Mouse (Mus musculus) limb, embryonic 11.5 days (tissue): ENCODE measurements at regions not wholly inside any gene's neighbourhood (a gene's known extent, or its start where the extent isn't known, plus 50 kb on each side); places are given as distances from the start of the nearest gene placed in this dataset.

ENCODE experiments used
- ATAC-seq: fragments of 200-750 bp; cut with Nextera tagmentation; 2 replicates; pipeline ENCODE4 v1.8.0; 2017; ENCODE audit warnings: low read depth; ENCODE audit not compliant: insufficient number of reproducible peaks, low FRiP score, low TSS enrichment
- DNase-seq: peaks from one replicate; pipeline ENCODE4 v3.0.0-alpha.2; 2015; ENCODE audit warnings: low spot score
- H3K27ac ChIP-seq: fragments of 300-500 bp; sonication (generic); replicated peaks from 2 replicates; pipeline ENCODE4 v1.5.1; 2014; ENCODE audit warnings: low read depth, mild to moderate bottlenecking, low read length
- H3K27me3 ChIP-seq: fragments of 300-500 bp; sonication (generic); 2 replicates; pipeline ENCODE4 v1.6.1; 2014; ENCODE audit warnings: mild to moderate bottlenecking, low read length, mixed read lengths; ENCODE audit not compliant: control insufficient read depth, insufficient read depth
- H3K36me3 ChIP-seq: fragments of 300-500 bp; sonication (generic); 2 replicates; pipeline ENCODE4 v1.6.1; 2014; ENCODE audit warnings: mild to moderate bottlenecking, low read length, moderate library complexity, mixed read lengths; ENCODE audit not compliant: control insufficient read depth, insufficient read depth
- H3K4me1 ChIP-seq: fragments of 300-500 bp; sonication (generic); 2 replicates; pipeline ENCODE4 v1.6.1; 2014; ENCODE audit warnings: low read length, mixed read lengths; ENCODE audit not compliant: control insufficient read depth, insufficient read depth
- H3K4me2 ChIP-seq: fragments of 300-500 bp; sonication (generic); 2 replicates; pipeline ENCODE4 v1.6.1; 2014; ENCODE audit warnings: low read depth, mild to moderate bottlenecking, moderate library complexity; ENCODE audit not compliant: severe bottlenecking
- H3K4me3 ChIP-seq: fragments of 300-500 bp; sonication (generic); 2 replicates; pipeline ENCODE4 v1.5.1; 2014; ENCODE audit warnings: low read depth, low read length
- H3K9ac ChIP-seq: fragments of 300-500 bp; sonication (generic); 2 replicates; pipeline ENCODE4 v1.6.1; 2014; ENCODE audit warnings: mild to moderate bottlenecking, low read length
- H3K9me3 ChIP-seq: fragments of 300-500 bp; sonication (generic); 2 replicates; pipeline ENCODE4 v1.6.1; 2016; ENCODE audit warnings: low read length; ENCODE audit not compliant: control insufficient read depth
- WGBS: fragments of 180-500 bp; shearing (Covaris S2); extraction: QIAGEN DNeasy Blood & Tissue Kit; methylation state at CpG from one replicate; pipeline ENCODE4 v1.1.7; 2014; 5-methylcytosine and 5-hydroxymethylcytosine counted together

DNA sequence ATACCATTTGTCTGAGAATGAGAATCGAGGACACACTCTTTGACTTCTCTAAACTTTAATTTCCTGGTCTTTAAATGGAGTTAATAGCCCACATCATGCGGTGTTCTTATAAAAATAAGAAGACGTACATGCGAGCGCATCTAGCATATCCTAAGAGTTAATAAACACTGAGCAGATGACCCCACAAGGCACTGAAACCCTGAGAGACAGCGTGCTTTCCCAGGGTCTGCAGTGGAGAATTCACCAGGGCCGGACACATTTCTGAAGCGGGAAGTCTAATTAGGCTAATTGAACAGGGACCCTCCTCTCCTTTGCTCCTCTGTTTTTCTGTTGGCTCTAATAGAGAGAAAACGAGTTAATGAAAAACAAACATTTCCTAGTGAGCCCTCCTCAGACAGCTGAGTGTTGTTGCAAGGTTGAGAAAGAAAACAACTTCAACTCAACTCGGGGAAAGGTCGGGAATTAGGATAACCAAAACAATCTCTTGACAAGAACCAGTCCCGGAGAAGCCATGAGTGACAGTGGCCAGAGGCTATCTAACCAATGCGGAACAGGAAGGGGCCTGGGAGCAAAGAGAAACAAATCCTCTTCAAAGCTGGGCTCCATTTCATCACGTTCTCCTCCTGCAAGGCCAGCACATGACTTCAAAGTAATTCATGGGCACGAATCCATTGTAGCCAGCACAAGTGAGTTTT lies 352.2 kb downstream of the Hs3st3b1 start:
- Histone ChIP-seq H3K27me3 (no peaks in the 10 kb centered on the region), H3K4me1 (no peaks in the 10 kb centered on the region), H3K27ac (no peak overlapping the region), H3K9me3 (no peaks in the 10 kb centered on the region), H3K4me2 (no peak overlapping the region), H3K4me3 (no peak overlapping the region), H3K9ac (no peak overlapping the region), H3K36me3 (no peaks in the 10 kb centered on the region)
- ATAC-seq (no peak), DNase-seq (no peak)
- 31% methylated on average over 15 of the region's 15 CpGs for WGBS

DNA sequence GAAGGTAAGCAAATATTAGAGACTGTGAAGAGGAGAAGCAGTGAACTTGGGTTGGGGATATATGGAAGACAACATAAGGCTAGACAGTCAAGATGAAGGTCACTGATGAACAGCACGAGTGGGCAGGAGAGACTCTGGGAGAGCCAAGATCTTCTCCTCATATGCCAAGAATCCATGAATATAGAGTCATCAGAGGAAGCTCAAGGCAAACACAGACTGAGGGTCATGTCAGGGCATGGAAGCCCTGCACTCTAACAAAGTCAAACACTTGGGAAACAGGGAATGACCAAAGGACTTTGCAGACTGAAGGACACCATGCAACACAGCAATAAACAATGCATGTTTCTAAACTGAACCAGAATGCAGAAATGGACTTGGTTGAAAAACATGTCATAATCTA lies 351.4 kb downstream of the Hs3st3b1 start:
- Histone ChIP-seq H3K9ac (no peak overlapping the region), H3K4me3 (no peak overlapping the region), H3K9me3 (no peaks in the 10 kb centered on the region), H3K4me2 (no peak overlapping the region), H3K27ac (no peak overlapping the region), H3K36me3 (no peaks in the 10 kb centered on the region), H3K4me1 (no peaks in the 10 kb centered on the region), H3K27me3 (no peaks in the 10 kb centered on the region)
- DNase-seq (no peak), ATAC-seq (no peak)
- WGBS = 89% methylated on average over 1 of the region's 1 CpGs

DNA sequence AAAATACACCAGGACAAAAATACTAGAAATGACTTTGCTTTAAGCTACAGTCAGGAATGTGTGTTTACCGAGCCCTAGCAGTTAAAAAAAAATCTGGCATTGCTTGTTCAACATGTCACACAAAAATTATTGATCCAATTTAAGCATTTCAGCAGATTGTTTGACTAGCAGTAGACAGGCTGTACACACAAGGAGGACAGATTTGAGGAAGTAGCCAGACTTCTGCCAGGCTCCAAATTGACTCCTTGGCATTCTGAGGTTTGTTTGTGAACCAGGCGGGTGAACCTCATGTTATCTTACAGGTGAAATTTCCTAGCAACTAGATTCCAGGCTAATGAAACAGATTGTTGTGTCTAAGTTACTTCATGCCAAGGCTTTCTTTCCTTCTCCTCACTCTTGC lies 348.8 kb downstream of the Hs3st3b1 start:
- no peak for ATAC-seq
- H3K36me3 ChIP-seq = no peaks in the 10 kb centered on the region
- no peak overlapping the region for H3K4me2 ChIP-seq
- H3K9me3 ChIP-seq = no peaks in the 10 kb centered on the region
- WGBS = 74% methylated on average over 2 of the region's 2 CpGs
- H3K27me3 ChIP-seq = no peaks in the 10 kb centered on the region
- DNase-seq = no peak
- no peak overlapping the region for H3K9ac ChIP-seq
- H3K4me1 ChIP-seq = no peaks in the 10 kb centered on the region
- H3K4me3 ChIP-seq = no peak overlapping the region
- H3K27ac ChIP-seq = no peak overlapping the region

DNA sequence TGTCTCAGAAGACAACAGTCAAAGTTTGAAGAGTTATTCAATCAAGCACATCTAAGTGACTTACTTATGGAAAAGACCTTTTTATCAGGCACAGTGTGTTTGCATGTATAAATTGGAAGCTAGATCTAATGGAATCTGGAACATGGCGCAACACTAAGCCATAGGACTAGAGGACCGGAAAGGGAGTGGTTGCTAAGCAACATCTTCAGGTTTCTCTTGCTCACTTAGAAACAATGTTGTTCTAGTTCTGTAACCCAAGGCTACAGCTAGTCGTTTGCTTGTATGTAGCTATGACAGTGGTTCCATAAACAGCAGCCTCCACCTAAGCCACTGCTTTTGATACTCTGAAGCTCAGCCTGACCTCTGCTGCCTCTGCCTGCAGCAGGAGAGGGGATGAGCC lies 338.8 kb downstream of the Hs3st3b1 start:
- Histone ChIP-seq H3K27ac (no peak overlapping the region), H3K9ac (no peak overlapping the region), H3K4me2 (no peak overlapping the region), H3K4me1 (no peaks in the 10 kb centered on the region), H3K27me3 (no peaks in the 10 kb centered on the region), H3K36me3 (no peaks in the 10 kb centered on the region), H3K4me3 (no peak overlapping the region), H3K9me3 (no peaks in the 10 kb centered on the region)
- DNase-seq (no peak), ATAC-seq (no peak)
- 82% methylated on average over 3 of the region's 3 CpGs for WGBS

DNA sequence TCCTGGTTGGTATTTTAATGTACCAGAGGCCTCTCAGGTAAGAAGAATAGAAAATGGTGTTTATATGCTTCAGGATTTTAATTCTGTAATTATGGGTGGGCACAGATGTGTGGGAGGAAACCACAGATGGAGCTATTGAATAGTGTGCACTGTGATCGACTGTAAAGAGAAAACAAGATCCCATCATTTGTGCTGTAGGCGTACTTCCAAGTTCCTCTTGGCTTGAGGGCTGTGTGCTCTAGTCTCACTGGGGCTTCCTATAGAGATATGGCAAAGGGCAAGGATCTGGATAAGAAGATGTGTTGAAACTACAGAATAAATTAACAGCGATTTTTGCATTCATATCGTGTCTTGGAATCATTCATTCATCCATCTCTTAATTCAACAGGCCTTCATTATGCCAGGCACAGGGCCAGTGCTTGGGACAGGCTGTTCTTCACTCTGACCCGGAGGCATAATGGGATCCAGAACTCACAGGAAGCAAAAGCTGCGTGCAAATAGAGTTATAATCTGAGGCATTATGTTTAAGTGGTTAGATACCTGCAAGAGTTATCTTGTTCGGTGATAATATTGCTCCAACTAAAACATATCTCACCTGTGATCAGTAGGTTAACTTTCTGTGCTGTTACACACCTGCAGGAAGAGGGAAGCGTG lies 336.7 kb downstream of the Hs3st3b1 start:
- no peak overlapping the region for H3K27ac ChIP-seq
- no peak overlapping the region for H3K4me3 ChIP-seq
- DNase-seq (no peak), ATAC-seq (no peak)
- no peaks in the 10 kb centered on the region for H3K4me1 ChIP-seq
- H3K4me2 ChIP-seq = no peak overlapping the region
- H3K27me3 ChIP-seq = no peaks in the 10 kb centered on the region
- H3K9ac ChIP-seq = no peak overlapping the region
- no peaks in the 10 kb centered on the region for H3K36me3 ChIP-seq
- no peaks in the 10 kb centered on the region for H3K9me3 ChIP-seq
- WGBS = 87% methylated on average over 8 of the region's 8 CpGs

DNA sequence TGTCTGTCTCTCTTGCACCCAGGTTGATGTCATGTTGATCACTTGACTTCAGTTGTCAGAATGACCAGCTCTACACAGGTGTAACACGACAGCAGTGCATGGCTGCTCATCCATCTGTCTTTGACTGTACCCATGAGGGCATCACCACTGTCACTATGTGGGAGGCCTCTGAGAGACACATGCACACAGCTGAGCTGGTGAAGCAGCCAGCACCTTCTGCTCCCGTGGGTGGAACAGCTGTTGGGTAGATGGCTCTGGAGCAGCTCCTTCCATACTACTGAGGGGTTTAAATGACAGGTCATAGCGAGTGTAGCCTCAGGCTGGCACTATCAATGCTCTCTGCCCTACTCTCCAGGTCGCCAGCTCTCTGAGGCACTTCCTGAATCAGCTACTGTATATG lies 301.9 kb downstream of the Hs3st3b1 start:
- Histone ChIP-seq H3K4me2 (no peak overlapping the region), H3K27ac (no peak overlapping the region), H3K27me3 (no peaks in the 10 kb centered on the region), H3K9me3 (no peaks in the 10 kb centered on the region), H3K9ac (no peak overlapping the region), H3K4me3 (no peak overlapping the region), H3K36me3 (no peaks in the 10 kb centered on the region), H3K4me1 (no peaks in the 10 kb centered on the region)
- ATAC-seq (no peak), DNase-seq (no peak)
- WGBS = 86% methylated on average over 4 of the region's 4 CpGs

DNA sequence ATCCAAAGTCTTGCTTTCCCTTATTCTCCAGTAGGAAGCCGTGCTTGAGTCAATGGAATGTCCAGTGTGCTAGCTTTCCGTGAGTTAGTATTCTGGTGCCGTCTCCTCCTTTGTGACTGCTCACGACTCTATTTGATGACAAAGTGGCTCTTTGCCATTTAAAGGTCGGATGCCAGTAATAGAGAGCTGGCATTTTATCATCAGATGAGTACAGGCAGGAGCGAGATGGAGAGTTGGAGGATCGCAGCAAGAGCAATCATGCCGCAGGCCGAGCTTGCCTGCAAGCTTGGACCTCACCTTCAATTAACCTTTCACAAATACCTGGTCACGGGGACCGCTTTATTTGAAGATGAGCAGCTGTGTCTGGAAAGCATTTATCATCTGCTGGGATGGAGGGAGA lies 291.8 kb downstream of the Hs3st3b1 start:
- H3K4me3 ChIP-seq = no peak overlapping the region
- ATAC-seq (no peak), DNase-seq (no peak)
- WGBS = 78% methylated on average over 11 of the region's 11 CpGs
- no peak overlapping the region for H3K4me2 ChIP-seq
- no peak overlapping the region for H3K9ac ChIP-seq
- H3K27ac ChIP-seq = no peak overlapping the region
- H3K27me3 ChIP-seq = no peaks in the 10 kb centered on the region
- no peaks in the 10 kb centered on the region for H3K4me1 ChIP-seq
- no peaks in the 10 kb centered on the region for H3K9me3 ChIP-seq
- H3K36me3 ChIP-seq = no peaks in the 10 kb centered on the region

DNA sequence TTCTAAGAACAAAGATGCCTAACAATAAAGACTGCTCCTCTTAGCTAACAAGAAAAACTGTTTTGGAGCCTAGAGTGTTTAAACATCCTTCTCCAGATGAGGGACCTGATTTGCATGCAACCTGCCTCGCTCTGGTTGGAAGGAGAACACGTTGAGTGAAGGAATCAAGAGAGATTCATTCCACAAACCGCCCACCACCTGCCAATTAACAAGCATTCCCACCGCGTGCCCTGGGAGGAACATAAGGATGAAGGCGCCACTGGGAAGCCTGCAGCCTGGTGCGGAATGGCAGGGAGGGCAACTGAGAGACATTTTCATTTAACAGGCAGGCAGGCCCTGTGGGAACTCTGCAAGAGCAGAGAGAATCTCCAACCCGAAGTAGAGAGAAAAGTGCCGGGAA lies 265.0 kb downstream of the Hs3st3b1 start:
- H3K9ac ChIP-seq = no peak overlapping the region
- no peaks in the 10 kb centered on the region for H3K36me3 ChIP-seq
- 74% methylated on average over 9 of the region's 9 CpGs for WGBS
- H3K4me2 ChIP-seq = no peak overlapping the region
- no peaks in the 10 kb centered on the region for H3K27me3 ChIP-seq
- H3K4me1 ChIP-seq = no peaks in the 10 kb centered on the region
- H3K27ac ChIP-seq = no peak overlapping the region
- ATAC-seq = no peak
- DNase-seq = no peak
- H3K4me3 ChIP-seq = no peak overlapping the region
- H3K9me3 ChIP-seq = no peaks in the 10 kb centered on the region
